Mouse (Mus musculus) midbrain, embryonic 12.5 days (tissue): ENCODE results near the gene Il9r. TPM values are rescaled to one million over a fixed set of nuclear protein-coding genes. Genes with fewer than 3 reads are reported as not detected.
A peak's percentile ranks its signal among the peaks of the same experiment; 100 is the strongest.

ENCODE experiments used
- ATAC-seq: fragments of 200-750 bp; cut with Nextera tagmentation; 2 replicates; pipeline ENCODE4 v1.8.0; 2017; ENCODE audit warnings: low read depth, moderate TSS enrichment, moderate library complexity; ENCODE audit not compliant: low FRiP score
- H3K27ac ChIP-seq: fragments of 300-500 bp; sonication (generic); replicated peaks from 2 replicates; pipeline ENCODE4 v1.5.1; 2016; ENCODE audit warnings: mild to moderate bottlenecking
- H3K27me3 ChIP-seq: fragments of 300-500 bp; sonication (generic); 2 replicates; pipeline ENCODE4 v1.6.1; 2016; ENCODE audit warnings: mild to moderate bottlenecking
- H3K36me3 ChIP-seq: fragments of 300-500 bp; sonication (generic); 2 replicates; pipeline ENCODE4 v1.6.1; 2016
- H3K4me1 ChIP-seq: fragments of 300-500 bp; sonication (generic); 2 replicates; pipeline ENCODE4 v1.6.1; 2016
- H3K4me2 ChIP-seq: fragments of 300-500 bp; sonication (generic); replicated peaks from 2 replicates; pipeline ENCODE4 v1.6.1; 2016; ENCODE audit warnings: mild to moderate bottlenecking, moderate library complexity
- H3K4me3 ChIP-seq: fragments of 300-500 bp; sonication (generic); 2 replicates; pipeline ENCODE4 v1.5.1; 2016; ENCODE audit warnings: mild to moderate bottlenecking
- H3K9ac ChIP-seq: fragments of 300-500 bp; sonication (generic); replicated peaks from 2 replicates; pipeline ENCODE4 v1.6.1; 2016; ENCODE audit warnings: mild to moderate bottlenecking, moderate library complexity
- H3K9me3 ChIP-seq: fragments of 300-500 bp; sonication (generic); 2 replicates; pipeline ENCODE4 v1.6.1; 2016; ENCODE audit warnings: mild to moderate bottlenecking
- WGBS: fragments of 180-500 bp; shearing (Covaris S2); methylation state at CpG from one replicate; pipeline ENCODE4 v1.1.7; 2016; 5-methylcytosine and 5-hydroxymethylcytosine counted together
- polyA plus RNA-seq: library from polyadenylated mRNA; unstranded; fragments of >200 nt; fragmentation: Nextera tagmentation; extraction: Ambion mirVana; gene quantifications from 2 replicates; pipeline ENCODE4 v1.2.1, GENCODE M21; 2016

The Il9r gene
- not detected in 2 replicates for polyA plus RNA-seq

DNA sequence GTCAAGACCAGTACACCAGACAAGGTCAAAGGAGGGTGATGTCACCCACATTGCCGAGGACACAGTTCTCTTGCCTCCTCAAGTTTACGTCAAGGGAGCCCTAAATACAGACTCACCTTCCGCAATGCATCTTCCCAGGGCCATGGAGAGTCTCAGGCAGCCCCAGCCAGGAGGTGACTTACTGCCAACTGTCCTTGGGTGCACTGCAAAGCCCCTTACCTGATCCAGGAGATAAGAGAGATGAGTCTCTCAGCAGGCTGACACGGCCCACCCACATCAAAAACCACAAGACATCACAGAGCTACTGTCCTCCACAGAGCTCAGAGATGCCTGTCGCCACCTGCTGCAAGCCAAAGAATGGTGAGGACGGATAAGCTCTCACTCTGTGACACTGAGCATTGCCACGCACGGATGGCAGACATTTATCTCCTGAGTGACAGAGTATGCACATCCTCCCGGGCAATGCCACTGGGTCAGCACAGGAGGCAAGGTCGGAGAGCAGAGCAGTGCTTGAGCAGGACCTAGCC, at the start of gene Il9r:
Il9r (minus strand) TSS at position 205 of the 527 bp plus-strand sequence.
- no peak within 1 kb of the TSS for H3K4me2 ChIP-seq
- H3K4me1 ChIP-seq = 0 out of 2 replicates have a peak, but pooled peaks cover 6% of the 10 kb centered on the region

DNA sequence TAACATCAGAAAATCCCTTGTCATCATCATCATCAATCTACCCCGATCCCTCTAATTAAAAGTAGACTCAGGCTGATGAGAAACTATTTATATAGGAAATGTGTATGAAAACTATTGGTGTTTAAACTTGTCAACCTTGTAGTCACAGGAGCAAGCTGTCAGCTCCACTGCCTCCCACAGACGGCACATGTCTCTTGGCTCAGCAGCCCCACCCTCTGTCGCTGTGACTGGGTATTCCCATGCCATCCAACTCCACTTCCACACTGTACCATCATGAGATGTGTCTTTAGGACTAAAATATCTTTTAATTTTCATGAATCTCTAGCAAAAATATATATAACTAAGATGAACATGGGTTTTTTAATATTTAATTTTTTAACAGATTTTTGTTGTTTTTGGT, 48.3 kb upstream of the Il9r start:
- Histone ChIP-seq H3K9me3 (no peaks in the 10 kb centered on the region), H3K4me3 (no peak overlapping the region), H3K9ac (no peak overlapping the region), H3K4me2 (no peak overlapping the region), H3K36me3 (peaks cover 71% of the 10 kb centered on the region), H3K27ac (no peak overlapping the region), H3K4me1 (no peaks in the 10 kb centered on the region), H3K27me3 (no peaks in the 10 kb centered on the region)
- 92% methylated on average over 3 of the region's 3 CpGs for WGBS
- ATAC-seq = no peak

More for the DNA sequence above, at the start of gene Il9r:
- Histone ChIP-seq H3K27ac (no peak within 1 kb of the TSS), H3K27me3 (peaks cover 2% of the 10 kb centered on the region), H3K36me3 (no peaks in the 10 kb centered on the region), H3K4me3 (no peak within 1 kb of the TSS), H3K9me3 (no peaks in the 10 kb centered on the region), H3K9ac (no peak within 1 kb of the TSS)
- no peak for ATAC-seq
- 75% methylated on average over 10 of the region's 10 CpGs for WGBS

DNA sequence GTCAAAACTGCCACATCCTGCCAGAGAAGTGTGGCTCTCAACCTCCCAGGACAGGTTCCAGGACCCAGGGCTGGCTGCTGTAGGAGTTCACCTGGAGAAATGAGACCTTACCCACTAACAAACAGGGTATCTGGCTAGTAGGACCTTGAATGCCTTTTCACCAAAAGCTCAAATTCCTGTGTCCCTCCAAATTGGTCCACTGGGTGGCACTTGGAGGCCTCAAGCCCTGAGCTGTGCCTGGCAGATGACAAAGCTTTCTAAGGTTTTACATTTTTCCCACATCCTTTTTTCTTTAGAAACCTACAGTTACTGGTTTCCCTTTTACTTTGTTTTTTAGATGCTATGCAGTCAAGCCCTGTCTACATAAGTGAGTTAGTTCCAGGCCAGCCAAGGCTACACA, 47.0 kb upstream of the Il9r start:
- Histone ChIP-seq H3K4me2 (no peak overlapping the region), H3K4me1 (no peaks in the 10 kb centered on the region), H3K9me3 (no peaks in the 10 kb centered on the region), H3K4me3 (no peak overlapping the region), H3K27me3 (no peaks in the 10 kb centered on the region), H3K9ac (no peak overlapping the region), H3K27ac (no peak overlapping the region), H3K36me3 (peaks cover 72% of the 10 kb centered on the region)
- no peak for ATAC-seq

DNA sequence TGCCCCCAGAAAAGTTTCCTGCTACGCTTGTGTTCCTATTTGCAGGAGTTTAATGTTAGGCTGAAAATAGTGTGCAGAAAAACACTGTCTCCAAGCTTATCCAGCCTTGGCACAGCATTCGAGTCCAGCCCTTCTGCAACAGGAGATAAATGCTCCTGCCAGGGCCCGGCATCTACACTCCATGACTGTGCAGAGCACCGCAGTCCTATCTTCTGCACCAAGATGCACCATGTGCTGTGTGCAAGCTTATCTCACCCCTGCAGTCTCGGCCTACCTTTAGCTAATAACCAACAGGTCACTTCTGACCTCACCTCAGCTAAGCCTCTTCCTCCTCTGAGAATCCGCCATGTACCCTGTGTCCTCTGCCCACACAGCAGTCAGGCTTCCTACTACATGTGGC, 45.5 kb upstream of the Il9r start:
- 89% methylated on average over 6 of the region's 6 CpGs for WGBS
- Histone ChIP-seq H3K27ac (no peak overlapping the region), H3K4me2 (no peak overlapping the region)

DNA sequence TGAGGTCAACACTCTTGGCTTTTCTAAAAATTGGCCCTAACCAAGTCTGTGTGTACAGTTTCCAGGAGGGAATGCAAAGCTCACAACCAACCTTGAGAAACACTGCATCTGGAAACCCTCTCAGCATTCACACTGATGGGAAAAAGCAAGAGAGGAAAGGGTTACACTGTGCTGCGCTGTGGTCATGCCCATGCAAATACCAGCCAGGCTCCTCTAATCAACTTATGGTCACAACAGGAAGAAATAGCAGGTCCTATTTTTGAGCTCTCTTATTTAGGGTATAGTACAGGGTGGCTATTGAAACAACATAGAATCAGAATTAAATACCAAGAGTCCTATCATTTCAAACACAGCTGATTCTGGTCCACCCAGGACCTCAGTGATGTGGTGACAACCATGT, 44.5 kb upstream of the Il9r start:
- Histone ChIP-seq H3K9me3 (no peaks in the 10 kb centered on the region), H3K9ac (no peak overlapping the region), H3K27me3 (no peaks in the 10 kb centered on the region), H3K36me3 (peaks cover 84% of the 10 kb centered on the region), H3K4me3 (no peak overlapping the region), H3K27ac (0 out of 2 replicates have a peak overlapping the region, but pooled peaks have one; percentile 30), H3K4me2 (no peak overlapping the region), H3K4me1 (no peaks in the 10 kb centered on the region)
- ATAC-seq = no peak
- 91% methylated on average over 1 of the region's 1 CpGs for WGBS

More for the DNA sequence above, 45.5 kb upstream of the Il9r start:
- Histone ChIP-seq H3K4me3 (no peak overlapping the region), H3K27me3 (no peaks in the 10 kb centered on the region), H3K9ac (no peak overlapping the region), H3K9me3 (no peaks in the 10 kb centered on the region), H3K36me3 (peaks cover 84% of the 10 kb centered on the region), H3K4me1 (no peaks in the 10 kb centered on the region)
- no peak for ATAC-seq

DNA sequence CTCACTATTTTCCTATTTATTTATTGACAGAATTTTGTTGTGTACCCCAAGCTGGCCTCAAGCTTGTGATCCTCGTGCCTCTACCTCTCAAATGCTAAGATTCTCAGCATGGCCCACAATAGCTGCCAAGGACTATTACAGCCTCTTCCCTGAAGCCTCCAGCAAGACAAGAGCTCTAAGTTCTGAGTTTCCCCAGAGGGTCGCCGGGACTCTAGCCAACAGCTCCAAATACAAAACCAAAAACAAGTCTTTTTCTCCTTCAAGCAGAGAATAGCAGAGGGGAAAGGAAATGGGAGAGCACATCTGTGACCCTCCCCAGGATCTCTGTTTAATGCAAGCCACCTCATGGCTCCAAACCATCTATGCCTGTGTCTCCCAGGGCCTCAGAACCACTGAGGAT, 44.0 kb upstream of the Il9r start:
- no peak for ATAC-seq
- whole genome bisulfite sequencing = 83% methylated on average over 3 of the region's 3 CpGs
- no peaks in the 10 kb centered on the region for H3K4me1 ChIP-seq
- H3K36me3 ChIP-seq = peaks cover 83% of the 10 kb centered on the region
- no peak overlapping the region for H3K4me2 ChIP-seq
- H3K9me3 ChIP-seq = no peaks in the 10 kb centered on the region
- 0 out of 2 replicates have a peak overlapping the region, but pooled peaks have one; percentile 30 for H3K27ac ChIP-seq
- H3K4me3 ChIP-seq = no peak overlapping the region
- H3K27me3 ChIP-seq = no peaks in the 10 kb centered on the region
- H3K9ac ChIP-seq = no peak overlapping the region

DNA sequence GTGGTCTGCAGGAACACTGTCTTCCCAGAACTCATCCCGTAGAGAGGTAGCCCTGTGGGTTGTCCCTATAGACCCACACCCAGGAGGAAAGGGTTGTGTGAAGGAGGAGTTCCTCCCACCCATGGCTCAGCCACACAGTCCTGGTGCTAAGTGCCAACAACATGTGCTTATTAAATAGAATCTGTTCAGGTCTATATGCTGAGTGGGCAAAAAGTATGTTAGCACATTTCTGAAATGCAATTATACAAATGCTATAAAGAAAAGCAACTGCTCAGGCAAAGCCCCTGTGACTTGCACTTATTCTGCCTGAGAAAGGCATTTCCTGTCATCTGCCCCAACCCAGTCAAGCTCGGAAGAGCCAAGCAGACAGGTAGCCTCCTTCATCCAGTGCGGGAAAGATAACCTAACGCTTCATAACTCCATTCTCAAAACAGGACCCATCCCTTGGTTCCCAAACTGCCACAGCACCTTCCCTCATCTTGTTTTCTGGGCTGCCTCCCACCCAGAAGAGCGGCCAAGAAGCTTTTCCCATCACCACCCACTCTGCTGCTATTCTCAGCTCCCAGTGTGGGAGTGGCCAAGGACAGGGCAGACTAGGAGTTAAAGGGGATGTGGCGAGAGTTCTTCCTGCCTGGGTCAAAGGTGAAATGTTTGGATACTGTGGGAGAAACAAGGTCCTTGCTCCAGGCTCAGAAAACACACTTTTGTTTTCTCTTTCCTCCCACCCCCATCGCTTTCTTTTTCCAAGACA, 43.3 kb upstream of the Il9r start:
- Histone ChIP-seq H3K4me2 (no peak overlapping the region), H3K9ac (no peak overlapping the region), H3K4me1 (no peaks in the 10 kb centered on the region), H3K4me3 (no peak overlapping the region), H3K9me3 (no peaks in the 10 kb centered on the region), H3K27ac (no peak overlapping the region), H3K36me3 (peaks cover 83% of the 10 kb centered on the region), H3K27me3 (no peaks in the 10 kb centered on the region)
- 75% methylated on average over 7 of the region's 7 CpGs for WGBS
- ATAC-seq = no peak

DNA sequence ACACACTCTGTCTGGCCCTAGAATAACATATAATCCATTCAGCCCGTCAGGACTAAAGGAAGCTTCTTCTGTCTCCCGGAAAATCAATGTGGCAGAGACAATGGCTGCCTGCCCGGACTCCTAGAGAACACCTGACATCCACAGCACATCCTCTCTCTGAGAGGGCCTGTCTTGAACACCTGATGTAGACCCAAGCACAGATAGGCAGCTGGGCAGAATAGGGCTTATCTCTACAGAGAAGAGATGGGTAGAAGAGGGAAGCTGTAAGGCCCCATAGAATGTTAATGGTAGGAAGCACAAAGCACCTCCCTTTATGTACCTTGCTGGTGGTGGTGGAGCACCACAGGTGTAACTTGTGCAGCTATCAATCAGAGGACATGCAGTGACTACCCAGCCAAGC, 42.1 kb upstream of the Il9r start:
- Histone ChIP-seq H3K36me3 (peaks cover 76% of the 10 kb centered on the region), H3K27me3 (no peaks in the 10 kb centered on the region), H3K9me3 (no peaks in the 10 kb centered on the region), H3K27ac (no peak overlapping the region), H3K4me3 (no peak overlapping the region), H3K4me1 (no peaks in the 10 kb centered on the region), H3K4me2 (no peak overlapping the region), H3K9ac (no peak overlapping the region)
- WGBS = 85% methylated on average over 3 of the region's 3 CpGs
- ATAC-seq = no peak

DNA sequence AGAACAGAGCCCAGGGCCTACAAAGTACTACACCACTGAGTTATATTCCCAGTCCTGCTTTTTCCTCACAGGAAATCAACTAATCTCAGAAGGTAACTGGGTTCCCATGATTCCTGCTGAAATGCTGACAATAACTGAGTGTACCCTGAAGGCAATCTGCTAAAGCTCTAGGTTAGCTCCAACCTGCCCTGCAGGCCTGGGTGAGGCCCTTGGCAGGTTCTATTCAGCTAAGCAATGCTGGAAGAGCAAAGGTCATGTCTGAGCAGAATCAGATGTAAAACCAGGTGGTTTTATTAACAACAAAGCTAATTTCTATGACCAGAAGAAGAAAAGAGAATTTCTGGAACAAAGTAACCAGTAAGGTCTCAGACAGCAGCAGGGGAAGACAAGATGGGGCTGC, 41.3 kb upstream of the Il9r start:
- no peaks in the 10 kb centered on the region for H3K9me3 ChIP-seq
- no peak overlapping the region for H3K4me3 ChIP-seq
- no peaks in the 10 kb centered on the region; the same call in 1 of the 2 replicates for H3K4me1 ChIP-seq
- no peak overlapping the region for H3K9ac ChIP-seq
- peaks cover 74% of the 10 kb centered on the region for H3K36me3 ChIP-seq
- no peaks in the 10 kb centered on the region for H3K27me3 ChIP-seq
- no peak overlapping the region for H3K27ac ChIP-seq
- no peak overlapping the region for H3K4me2 ChIP-seq
- no peak for ATAC-seq

DNA sequence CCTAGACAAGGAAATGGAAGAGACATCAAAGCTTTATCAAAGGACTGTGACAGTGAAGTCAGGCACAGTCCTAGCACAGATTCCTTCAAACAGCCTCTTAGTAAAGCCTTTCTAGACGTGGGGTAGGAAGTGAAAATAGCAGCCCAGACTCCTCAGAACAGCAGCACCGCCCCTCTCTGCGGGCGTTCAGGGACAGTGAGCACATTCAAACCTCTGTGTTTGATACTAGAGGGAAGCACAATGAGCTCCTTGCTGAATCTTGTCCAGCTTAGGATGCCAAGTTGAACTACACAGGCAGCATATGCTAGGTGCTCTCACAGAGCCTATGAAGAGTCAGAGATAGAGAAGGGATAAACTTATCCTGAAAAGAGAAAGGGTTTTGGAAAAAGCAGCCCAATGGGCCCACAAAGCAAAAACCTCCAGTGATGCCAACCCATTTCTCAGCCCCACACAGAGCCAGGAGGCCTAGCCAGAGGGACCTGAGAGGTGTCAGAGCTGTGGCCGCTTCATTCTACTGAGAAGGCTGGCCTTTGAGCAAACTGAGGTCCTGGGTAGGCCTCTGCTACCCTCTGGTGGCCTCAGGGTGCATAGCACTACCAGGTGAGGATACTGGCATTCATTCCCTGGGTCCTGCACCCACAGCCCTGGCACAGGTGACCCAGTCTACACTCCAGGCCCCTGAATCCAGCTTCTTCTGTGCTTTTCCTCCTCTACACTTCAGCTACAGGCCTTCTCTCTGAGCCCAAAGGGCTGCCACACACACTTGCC, 38.2 kb upstream of the Il9r start:
- Histone ChIP-seq H3K4me3 (no peak overlapping the region), H3K27ac (no peak overlapping the region), H3K27me3 (no peaks in the 10 kb centered on the region), H3K9ac (no peak overlapping the region), H3K4me1 (no peaks in the 10 kb centered on the region; the same call in 1 of the 2 replicates), H3K9me3 (no peaks in the 10 kb centered on the region), H3K4me2 (no peak overlapping the region), H3K36me3 (peaks cover 61% of the 10 kb centered on the region)
- peak; percentile 41; the same call in 1 of the 2 replicates for ATAC-seq
- 61% methylated on average over 5 of the region's 5 CpGs for WGBS

DNA sequence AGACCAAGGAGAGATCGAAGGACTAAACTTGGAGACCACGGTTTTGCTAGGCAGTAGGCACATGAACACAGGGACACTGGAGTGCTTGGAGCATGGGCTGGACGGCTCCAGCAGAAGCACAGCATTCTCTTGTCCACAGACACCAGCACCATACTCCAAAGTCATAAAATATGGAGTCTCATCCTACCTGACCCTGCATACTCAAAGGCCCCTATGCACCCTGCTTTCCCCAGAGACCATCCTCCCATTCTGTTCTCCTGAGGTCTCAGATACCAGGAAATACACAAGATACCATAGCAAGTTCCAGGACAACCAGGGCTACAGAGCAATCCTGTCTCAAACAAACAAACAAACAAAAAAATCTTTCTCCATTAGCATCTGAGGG, 37.3 kb upstream of the Il9r start:
- no peaks in the 10 kb centered on the region for H3K27me3 ChIP-seq
- no peak for ATAC-seq
- H3K9ac ChIP-seq = no peak overlapping the region
- peaks cover 63% of the 10 kb centered on the region for H3K36me3 ChIP-seq
- H3K9me3 ChIP-seq = no peaks in the 10 kb centered on the region
- 88% methylated on average over 3 of the region's 3 CpGs for WGBS
- no peak overlapping the region for H3K4me2 ChIP-seq
- H3K4me1 ChIP-seq = no peaks in the 10 kb centered on the region; the same call in 1 of the 2 replicates
- H3K4me3 ChIP-seq = no peak overlapping the region
- no peak overlapping the region for H3K27ac ChIP-seq

DNA sequence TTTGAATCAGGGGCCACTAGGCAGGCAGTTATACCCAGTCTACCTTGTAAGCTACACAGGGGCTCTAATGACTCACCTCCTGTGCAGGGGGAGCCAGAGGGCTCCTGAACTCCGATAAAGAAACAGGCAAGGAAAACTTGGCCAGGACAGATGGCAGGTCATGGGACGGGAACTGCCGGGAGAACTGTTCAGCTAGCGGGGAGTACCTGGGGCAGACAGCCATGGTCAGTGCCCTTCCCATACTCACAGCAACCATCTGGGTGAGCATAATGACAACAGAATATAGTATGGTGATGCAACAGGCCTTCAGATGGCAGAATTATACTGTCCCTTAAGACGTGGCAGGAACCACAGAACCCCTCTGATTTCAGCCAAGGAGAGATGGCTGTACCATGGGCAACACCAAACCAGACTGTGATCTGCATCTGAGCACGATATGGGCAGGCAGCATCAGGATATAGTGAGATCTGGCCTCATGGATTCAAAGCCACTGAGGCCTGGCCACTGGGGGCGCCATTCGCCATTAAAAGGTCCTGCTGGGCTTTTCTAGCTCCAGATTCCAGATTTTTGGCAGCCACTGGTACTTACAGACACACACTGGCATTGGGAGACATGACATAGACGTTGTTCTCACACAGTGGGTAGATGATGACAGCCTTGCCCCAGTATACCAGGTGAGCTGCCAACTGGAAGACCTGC, 36.8 kb upstream of the Il9r start:
- H3K9me3 ChIP-seq = no peaks in the 10 kb centered on the region
- no peak overlapping the region for H3K4me2 ChIP-seq
- H3K4me3 ChIP-seq = no peak overlapping the region
- H3K4me1 ChIP-seq = no peaks in the 10 kb centered on the region; the same call in 1 of the 2 replicates
- H3K9ac ChIP-seq = no peak overlapping the region
- 61% methylated on average over 9 of the region's 9 CpGs for WGBS
- ATAC-seq = no peak
- peaks cover 64% of the 10 kb centered on the region for H3K36me3 ChIP-seq
- no peaks in the 10 kb centered on the region for H3K27me3 ChIP-seq
- no peak overlapping the region for H3K27ac ChIP-seq
